Mouse (Mus musculus): ENCODE results near the gene Kctd17.

Gene Kctd17

GRCm38 (mm10) chr15:78481448-78482000, 53.2 kb downstream of the Kctd17 start:
- DNase-seq (ENCODE audit: low spot score) = no peak

DNA sequence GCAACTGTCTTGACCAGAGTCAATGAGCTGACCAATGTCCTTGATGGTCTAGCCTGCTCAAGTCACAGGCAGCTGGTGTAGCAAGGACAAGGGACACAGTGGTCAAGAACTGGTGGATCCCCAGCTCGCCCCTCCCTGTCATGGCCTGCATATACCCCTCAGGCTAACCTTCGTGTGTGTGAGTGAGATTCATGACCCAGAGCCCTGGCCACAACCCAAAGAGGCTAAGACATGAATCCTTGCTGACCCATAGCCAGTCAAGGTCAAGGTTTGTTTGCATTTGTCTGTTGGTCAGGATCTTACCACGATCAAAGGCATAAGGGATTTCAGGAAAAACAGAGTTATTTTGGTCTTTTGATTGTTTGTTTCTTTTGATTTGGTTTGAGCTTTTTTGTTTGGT, 54.2 kb downstream of the Kctd17 start:
- no peak for DNase-seq (ENCODE audit: low spot score)

DNA sequence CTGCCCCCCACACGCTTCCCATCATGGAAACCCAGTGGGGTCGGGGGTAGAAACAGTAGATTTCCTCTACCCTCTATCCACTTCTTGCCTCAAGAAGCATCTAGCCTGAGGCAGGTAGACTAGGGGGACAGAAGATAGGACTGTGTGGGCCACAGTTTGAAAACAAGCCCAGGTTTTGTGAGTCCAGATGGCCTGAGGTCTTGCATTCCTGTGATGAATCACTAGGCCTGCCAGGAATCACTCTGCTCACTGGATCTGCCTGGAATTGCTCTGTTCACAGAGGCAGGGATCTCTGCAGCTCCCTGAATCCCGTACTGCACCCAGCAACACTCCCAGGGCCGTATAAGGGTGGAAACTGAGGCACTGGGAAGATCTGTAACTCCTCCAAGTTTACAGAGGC, 54.9 kb downstream of the Kctd17 start:
- DNase-seq (ENCODE audit: low spot score) = no peak

DNA sequence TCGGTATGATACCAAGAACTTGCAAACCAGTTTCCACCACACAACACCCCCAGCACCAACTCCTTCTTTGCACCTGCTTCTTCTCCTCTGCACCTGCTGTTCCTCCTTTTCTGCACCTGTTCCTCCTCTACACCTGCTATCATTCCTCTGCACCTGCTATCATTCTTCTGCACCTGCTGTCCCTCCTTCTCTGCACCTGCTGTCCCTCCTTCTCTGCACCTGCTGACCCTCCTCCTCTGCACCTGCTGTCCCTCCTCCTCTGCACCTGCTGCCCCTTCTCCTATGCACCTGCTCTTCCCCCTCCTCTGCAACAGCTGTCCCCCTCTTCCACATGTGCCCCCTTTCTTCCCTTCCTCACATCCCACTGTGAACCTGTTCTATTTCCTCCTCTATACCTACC, 58.2 kb downstream of the Kctd17 start:
- DNase-seq (ENCODE audit: low spot score) = no peak

- DNase-seq (ENCODE audit: low spot score) = no peak
These were observed 58.7 kb downstream of the Kctd17 start for GRCm38 (mm10) chr15:78487066-78487465.
